Mouse (Mus musculus) spleen, embryonic (tissue): Measurements from ENCODE around the gene Parva.

Experiments
- CTCF ChIA-PET: fragments of 350-600 bp; sonication (Branson Sonifier 250); formaldehyde crosslinking; loops from one replicate; lab custom pipeline; 2022; lab: Charles Lee

Parva gene

GRCm38 (mm10) chr7:112511309-112511708, 84.0 kb downstream of the Parva start:
- CTCF ChIA-PET, result no interaction called here

GRCm38 (mm10) chr7:112512257-112512656, 85.0 kb downstream of the Parva start:
- CTCF ChIA-PET, result no interaction called here

GRCm38 (mm10) chr7:112512895-112513294, 85.6 kb downstream of the Parva start:
- CTCF ChIA-PET, result interaction anchor here (0.6 kb wide), 1 partner anchor 43 kb away, joined by 4 read pairs; no protein-coding TSS in a partner anchor

- CTCF ChIA-PET, result no interaction called here
These were observed 87.4 kb downstream of the Parva start for GRCm38 (mm10) chr7:112514636-112515193.

- CTCF ChIA-PET, result no interaction called here
These were observed 98.2 kb downstream of the Parva start for GRCm38 (mm10) chr7:112525465-112525864.

GRCm38 (mm10) chr7:112526226-112526625, 98.9 kb downstream of the Parva start:
- CTCF ChIA-PET, result no interaction called here

GRCm38 (mm10) chr7:112527230-112527629, 99.9 kb downstream of the Parva start:
- CTCF ChIA-PET, result no interaction called here

- CTCF ChIA-PET, result no interaction called here
These were observed 100.8 kb downstream of the Parva start for GRCm38 (mm10) chr7:112528059-112528458.

GRCm38 (mm10) chr7:112528582-112529360, 101.5 kb downstream of the Parva start:
- CTCF ChIA-PET, result no interaction called here

GRCm38 (mm10) chr7:112530924-112531323, 103.6 kb downstream of the Parva start:
- CTCF ChIA-PET, result no interaction called here

- CTCF ChIA-PET, result no interaction called here
These were observed 106.8 kb downstream of the Parva start for GRCm38 (mm10) chr7:112534148-112534547.

GRCm38 (mm10) chr7:112535408-112535921, 108.2 kb downstream of the Parva start:
- CTCF ChIA-PET, result no interaction called here

GRCm38 (mm10) chr7:112549136-112549535, 121.8 kb downstream of the Parva start:
- CTCF ChIA-PET, result no interaction called here

GRCm38 (mm10) chr7:112561504-112561903, 134.2 kb downstream of the Parva start:
- CTCF ChIA-PET, result no interaction called here

GRCm38 (mm10) chr7:112567004-112567403, 139.7 kb downstream of the Parva start:
- CTCF ChIA-PET, result no interaction called here

GRCm38 (mm10) chr7:112568961-112569360, 141.7 kb downstream of the Parva start:
- CTCF ChIA-PET, result no interaction called here

GRCm38 (mm10) chr7:112581621-112582020, 154.3 kb downstream of the Parva start:
- CTCF ChIA-PET, result no interaction called here

- CTCF ChIA-PET, result no interaction called here
These were observed 155.6 kb downstream of the Parva start for GRCm38 (mm10) chr7:112582882-112583405.

- CTCF ChIA-PET, result no interaction called here
These were observed 160.1 kb downstream of the Parva start for GRCm38 (mm10) chr7:112587449-112587848.

GRCm38 (mm10) chr7:112589530-112589929, 162.2 kb downstream of the Parva start:
- CTCF ChIA-PET, result no interaction called here

GRCm38 (mm10) chr7:112593586-112593985, 166.3 kb downstream of the Parva start:
- CTCF ChIA-PET, result no interaction called here

GRCm38 (mm10) chr7:112595226-112595850, 168.0 kb downstream of the Parva start:
- CTCF ChIA-PET, result no interaction called here
